Mouse (Mus musculus) embryonic facial prominence, embryonic 12.5 days (tissue): Measurements from ENCODE around the gene Rpl6. TPM values are rescaled to one million over a fixed set of nuclear protein-coding genes. Genes with fewer than 3 reads are reported as not detected.

Experiments
- ATAC-seq: fragments of 200-750 bp; cut with Nextera tagmentation; 2 replicates; pipeline ENCODE4 v1.8.0; 2017; ENCODE audit not compliant: insufficient number of reproducible peaks, insufficient read depth, low FRiP score, low TSS enrichment
- H3K27ac ChIP-seq: fragments of 300-500 bp; sonication (generic); 2 replicates; pipeline ENCODE4 v1.5.1; 2016; ENCODE audit warnings: mild to moderate bottlenecking
- H3K27me3 ChIP-seq: fragments of 300-500 bp; sonication (generic); 2 replicates; pipeline ENCODE4 v1.6.1; 2016; ENCODE audit warnings: mild to moderate bottlenecking, moderate library complexity
- H3K36me3 ChIP-seq: fragments of 300-500 bp; sonication (generic); 2 replicates; pipeline ENCODE4 v1.6.1; 2016; ENCODE audit warnings: mild to moderate bottlenecking
- H3K4me1 ChIP-seq: fragments of 300-500 bp; sonication (generic); 2 replicates; pipeline ENCODE4 v1.6.1; 2016
- H3K4me2 ChIP-seq: fragments of 300-500 bp; sonication (generic); replicated peaks from 2 replicates; pipeline ENCODE4 v1.6.1; 2016; ENCODE audit warnings: mild to moderate bottlenecking, moderate library complexity
- H3K4me3 ChIP-seq: fragments of 300-500 bp; sonication (generic); 2 replicates; pipeline ENCODE4 v1.5.1; 2016; ENCODE audit warnings: mild to moderate bottlenecking
- H3K9ac ChIP-seq: fragments of 300-500 bp; sonication (generic); 2 replicates; pipeline ENCODE4 v1.6.1; 2016; ENCODE audit warnings: mild to moderate bottlenecking, moderate library complexity
- H3K9me3 ChIP-seq: fragments of 300-500 bp; sonication (generic); 2 replicates; pipeline ENCODE4 v1.6.1; 2016; ENCODE audit warnings: mild to moderate bottlenecking, moderate library complexity
- WGBS: fragments of 180-500 bp; shearing (Covaris S2); methylation state at CpG from one replicate; pipeline ENCODE4 v1.1.7; 2016; 5-methylcytosine and 5-hydroxymethylcytosine counted together
- polyA plus RNA-seq: library from polyadenylated mRNA; unstranded; fragments of >200 nt; fragmentation: Nextera tagmentation; extraction: Ambion mirVana; gene quantifications from 2 replicates; pipeline ENCODE4 v1.2.1, GENCODE M21; 2016

Gene Rpl6
- polyA plus RNA-seq, 1 experiment from 2014 or later: 603 TPM

- 84% methylated on average over 7 of the region's 7 CpGs for WGBS
- Histone ChIP-seq H3K9ac (no peak overlapping the region), H3K27ac (no peak overlapping the region), H3K36me3 (no peaks in the 10 kb centered on the region), H3K9me3 (no peaks in the 10 kb centered on the region), H3K4me2 (no peak overlapping the region), H3K4me1 (no peaks in the 10 kb centered on the region), H3K4me3 (no peak overlapping the region), H3K27me3 (no peaks in the 10 kb centered on the region)
- ATAC-seq: no peak
Measured at GRCm38 (mm10) chr5:121245201-121245600, 40.9 kb downstream of the Rpl6 start.

- Histone ChIP-seq H3K27ac (no peak overlapping the region), H3K4me3 (no peak overlapping the region), H3K4me2 (no peak overlapping the region), H3K9ac (no peak overlapping the region), H3K27me3 (no peaks in the 10 kb centered on the region), H3K4me1 (no peaks in the 10 kb centered on the region), H3K9me3 (no peaks in the 10 kb centered on the region), H3K36me3 (0 out of 2 replicates have a peak, but pooled peaks cover under 1% of the 10 kb centered on the region)
- 82% methylated on average over 3 of the region's 3 CpGs for WGBS
- ATAC-seq: no peak
Measured at GRCm38 (mm10) chr5:121248766-121249394, 44.6 kb downstream of the Rpl6 start.

- Histone ChIP-seq H3K27me3 (no peaks in the 10 kb centered on the region), H3K4me1 (no peaks in the 10 kb centered on the region), H3K9ac (no peak overlapping the region), H3K27ac (no peak overlapping the region), H3K4me2 (no peak overlapping the region), H3K9me3 (no peaks in the 10 kb centered on the region), H3K36me3 (peaks cover 9% of the 10 kb centered on the region; the same call in 1 of the 2 replicates), H3K4me3 (no peak overlapping the region)
- no peak for ATAC-seq
- 89% methylated on average over 3 of the region's 3 CpGs for WGBS
Measured at GRCm38 (mm10) chr5:121249693-121250092, 45.4 kb downstream of the Rpl6 start.

- H3K4me2 ChIP-seq: no peak overlapping the region
- no peaks in the 10 kb centered on the region for H3K9me3 ChIP-seq
- H3K27me3 ChIP-seq: no peaks in the 10 kb centered on the region
- H3K9ac ChIP-seq: no peak overlapping the region
- no peak for ATAC-seq
- H3K4me1 ChIP-seq: no peaks in the 10 kb centered on the region
- H3K27ac ChIP-seq: no peak overlapping the region
- peaks cover 16% of the 10 kb centered on the region; the same call in 1 of the 2 replicates for H3K36me3 ChIP-seq
- no peak overlapping the region for H3K4me3 ChIP-seq
- 49% methylated on average over 8 of the region's 8 CpGs for WGBS
Measured at GRCm38 (mm10) chr5:121251813-121252212, 47.5 kb downstream of the Rpl6 start.

- no peaks in the 10 kb centered on the region for H3K27me3 ChIP-seq
- H3K4me2 ChIP-seq: no peak overlapping the region
- 87% methylated on average over 18 of the region's 18 CpGs for WGBS
- H3K9ac ChIP-seq: no peak overlapping the region
- no peak overlapping the region for H3K4me3 ChIP-seq
- no peaks in the 10 kb centered on the region for H3K4me1 ChIP-seq
- ATAC-seq: no peak
- H3K9me3 ChIP-seq: no peaks in the 10 kb centered on the region
- H3K36me3 ChIP-seq: peaks cover 19% of the 10 kb centered on the region; the same call in 1 of the 2 replicates
- H3K27ac ChIP-seq: no peak overlapping the region
Measured at GRCm38 (mm10) chr5:121253816-121254497, 49.7 kb downstream of the Rpl6 start.

- Histone ChIP-seq H3K9me3 (no peaks in the 10 kb centered on the region), H3K27ac (no peak overlapping the region), H3K4me3 (no peak overlapping the region), H3K9ac (no peak overlapping the region), H3K4me2 (no peak overlapping the region), H3K36me3 (peaks cover 19% of the 10 kb centered on the region; the same call in 1 of the 2 replicates), H3K4me1 (no peaks in the 10 kb centered on the region), H3K27me3 (no peaks in the 10 kb centered on the region)
- 90% methylated on average over 7 of the region's 7 CpGs for WGBS
- no peak for ATAC-seq
Measured at GRCm38 (mm10) chr5:121254977-121255376, 50.7 kb downstream of the Rpl6 start.

Other genes with a start within 250 kb of the Rpl6 start
- 0.23 and 0.27 TPM in 2 replicates for gene Rph3a, start 194.4 kb upstream of the Rpl6 start, polyA plus RNA-seq
- gene Ptpn11, start 13.1 kb upstream of the Rpl6 start, polyA plus RNA-seq: 23.4 and 24.0 TPM in 2 replicates
- 7.8 and 7.9 TPM in 2 replicates for gene Hectd4, start 15.7 kb downstream of the Rpl6 start, polyA plus RNA-seq
- 81.0 and 87.6 TPM in 2 replicates for gene Trafd1, start 181.2 kb downstream of the Rpl6 start, polyA plus RNA-seq
- gene Naa25, start 193.5 kb downstream of the Rpl6 start, polyA plus RNA-seq: 40.7 and 41.8 TPM in 2 replicates
- 1.3 and 1.4 TPM in 2 replicates for gene Tmem116, start 247.4 kb downstream of the Rpl6 start, polyA plus RNA-seq
- gene Erp29, start 248.0 kb downstream of the Rpl6 start, polyA plus RNA-seq: 135 and 137 TPM in 2 replicates